Mouse (Mus musculus) kidney, embryonic 16.5 days (tissue): ENCODE data around the gene Ace2. TPM values are rescaled to one million over a fixed set of nuclear protein-coding genes. Genes with fewer than 3 reads are reported as not detected.

Experiments
- ATAC-seq: fragments of 200-750 bp; cut with Nextera tagmentation; 2 replicates; pipeline ENCODE4 v1.8.0; 2017; ENCODE audit warnings: moderate TSS enrichment; ENCODE audit not compliant: low FRiP score, low TSS enrichment
- H3K27ac ChIP-seq: fragments of 300-500 bp; sonication (generic); 2 replicates; pipeline ENCODE4 v1.5.1; 2014; ENCODE audit warnings: low read length
- H3K27me3 ChIP-seq: fragments of 300-500 bp; sonication (generic); 2 replicates; pipeline ENCODE4 v1.6.1; 2014; ENCODE audit warnings: low read length, control low read depth, mixed read lengths; ENCODE audit not compliant: insufficient read depth
- H3K36me3 ChIP-seq: fragments of 300-500 bp; sonication (generic); 2 replicates; pipeline ENCODE4 v1.6.1; 2014; ENCODE audit warnings: low read length, control low read depth, mixed read lengths; ENCODE audit not compliant: insufficient read depth
- H3K4me1 ChIP-seq: fragments of 300-500 bp; sonication (generic); 2 replicates; pipeline ENCODE4 v1.6.1; 2014; ENCODE audit warnings: low read length, control low read depth, mixed read lengths; ENCODE audit not compliant: insufficient read depth
- H3K4me2 ChIP-seq: fragments of 300-500 bp; sonication (generic); replicated peaks from 2 replicates; pipeline ENCODE4 v1.6.1; 2014; ENCODE audit warnings: low read depth, low read length
- H3K4me3 ChIP-seq: fragments of 300-500 bp; sonication (generic); 2 replicates; pipeline ENCODE4 v1.5.1; 2014; ENCODE audit warnings: mild to moderate bottlenecking, low read length
- H3K9ac ChIP-seq: fragments of 300-500 bp; sonication (generic); replicated peaks from 2 replicates; pipeline ENCODE4 v1.6.1; 2014; ENCODE audit warnings: low read length
- H3K9me3 ChIP-seq: fragments of 300-500 bp; sonication (generic); 2 replicates; pipeline ENCODE4 v1.6.1; 2016; ENCODE audit warnings: low read length, control low read depth
- WGBS: fragments of 180-500 bp; shearing (Covaris S2); extraction: QIAGEN DNeasy Blood & Tissue Kit; methylation state at CpG from one replicate; pipeline ENCODE4 v1.1.7; 2014; 5-methylcytosine and 5-hydroxymethylcytosine counted together
- polyA plus RNA-seq: library from polyadenylated mRNA; unstranded; fragments of >200 nt; fragmentation: Nextera tagmentation; extraction: Ambion mirVana; gene quantifications from 2 replicates; pipeline ENCODE4 v1.2.1, GENCODE M21; 2015

The Ace2 gene
- polyA plus RNA-seq, result 66.1 and 73.0 TPM in 2 replicates

DNA sequence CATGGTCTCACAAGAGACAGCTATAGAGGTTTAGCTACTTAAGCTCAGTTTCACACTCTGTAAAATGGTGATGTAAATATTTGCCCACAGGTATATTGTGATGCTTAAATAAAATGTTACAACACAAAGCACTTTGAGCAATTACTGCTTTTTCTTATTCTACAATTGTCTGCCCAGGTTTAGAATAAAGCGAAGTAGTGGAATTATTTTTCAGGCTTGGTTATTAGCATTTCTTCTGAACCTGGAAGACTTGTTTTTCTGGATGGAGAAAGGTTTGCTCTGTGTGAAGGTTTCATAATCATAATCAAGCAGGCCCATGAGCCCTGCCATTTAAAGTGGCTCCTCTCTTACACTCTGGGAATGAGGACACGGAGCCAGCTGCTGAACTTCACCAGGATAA is at the start of gene Ace2:
Ace2 (plus strand) TSS at position 301 of the 400 bp plus-strand sequence.
- WGBS, result 84% methylated on average over 2 of the region's 2 CpGs
- Histone ChIP-seq H3K27me3 (peaks cover 8% of the 10 kb centered on the region), H3K9me3 (no peaks in the 10 kb centered on the region), H3K4me1 (no peaks in the 10 kb centered on the region), H3K4me2 (no peak within 1 kb of the TSS), H3K36me3 (no peaks in the 10 kb centered on the region), H3K27ac (no peak within 1 kb of the TSS), H3K9ac (no peak within 1 kb of the TSS), H3K4me3 (no peak within 1 kb of the TSS)
- ATAC-seq, result no peak

DNA sequence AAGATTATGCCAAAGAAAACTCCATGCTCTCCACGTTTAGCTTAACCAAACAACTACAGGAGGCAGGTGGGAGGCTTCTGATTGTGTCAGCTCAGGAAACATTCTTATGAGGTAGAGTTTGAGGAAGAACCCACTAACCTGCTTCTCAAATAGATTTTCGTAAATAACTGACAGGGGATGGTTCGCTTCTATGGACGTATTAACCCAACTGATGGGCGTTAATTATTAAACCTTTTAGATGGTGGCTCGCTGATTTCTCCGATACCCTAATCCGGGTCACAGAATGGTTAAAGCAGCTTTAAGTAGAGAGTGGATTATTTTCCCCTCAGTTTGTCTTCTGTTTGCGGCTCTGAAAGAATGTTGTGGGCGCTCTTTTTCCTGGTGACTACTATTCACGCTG is 49.2 kb upstream of the Ace2 start:
- Histone ChIP-seq H3K9me3 (no peaks in the 10 kb centered on the region), H3K36me3 (no peaks in the 10 kb centered on the region), H3K27ac (peak overlapping the region; percentile 24; the same call in 1 of the 2 replicates), H3K9ac (no peak overlapping the region), H3K4me2 (peak overlapping the region; percentile 8; the same call in 1 of the 2 replicates), H3K27me3 (peaks cover 9% of the 10 kb centered on the region; the same call in 1 of the 2 replicates), H3K4me1 (no peaks in the 10 kb centered on the region), H3K4me3 (peak overlapping the region; percentile 31)
- ATAC-seq, result 0 out of 2 replicates have a peak, but pooled peaks have one; percentile 15
- 70% methylated on average over 11 of the region's 11 CpGs for WGBS

DNA sequence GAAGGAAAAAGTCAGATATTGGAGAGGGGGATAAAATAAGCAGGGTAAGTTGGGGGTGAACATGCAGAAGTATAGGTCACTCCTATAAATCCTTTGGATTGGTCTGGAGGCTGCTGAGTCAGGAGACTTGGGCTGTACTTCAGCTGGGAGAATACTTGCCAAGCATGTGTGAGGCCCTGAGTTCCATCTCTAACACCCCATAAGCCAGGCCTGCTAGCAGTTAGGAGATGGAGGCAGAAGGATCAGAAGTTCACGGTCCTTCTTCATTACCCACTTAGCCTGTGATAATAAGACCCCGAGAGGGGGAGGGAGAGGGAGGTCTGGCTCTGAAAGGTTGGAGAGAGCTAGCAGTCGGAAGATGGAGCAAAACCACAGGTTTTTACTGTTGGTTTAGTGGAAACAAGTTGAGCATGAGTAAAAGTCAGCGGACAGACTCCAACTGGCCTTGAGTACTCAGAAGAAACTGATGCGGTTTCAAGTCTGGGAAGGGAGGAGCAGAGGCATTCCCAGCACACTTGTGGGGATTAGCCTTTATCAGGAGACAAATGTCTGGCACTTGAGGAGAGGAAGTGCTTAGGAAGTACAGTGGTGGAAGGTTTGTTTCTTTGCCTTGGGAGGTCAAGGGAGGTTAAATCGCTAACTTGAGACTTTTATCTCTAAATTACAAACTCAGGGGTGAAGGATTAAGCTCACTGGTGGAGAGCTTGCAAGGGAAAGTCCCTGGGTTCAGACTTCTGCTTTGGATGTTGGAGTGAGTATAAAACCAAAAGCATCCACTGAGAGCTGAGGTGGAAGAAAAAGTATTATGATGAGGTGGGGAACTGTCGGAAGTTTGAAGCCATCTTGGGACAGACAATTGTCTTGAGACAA is 46.6 kb upstream of the Ace2 start:
- ATAC-seq, result no peak
- no peaks in the 10 kb centered on the region for H3K36me3 ChIP-seq
- H3K9ac ChIP-seq, result no peak overlapping the region
- H3K27ac ChIP-seq, result no peak overlapping the region
- H3K4me3 ChIP-seq, result no peak overlapping the region
- peaks cover 9% of the 10 kb centered on the region; the same call in 1 of the 2 replicates for H3K27me3 ChIP-seq
- no peaks in the 10 kb centered on the region for H3K9me3 ChIP-seq
- WGBS, result 53% methylated on average over 7 of the region's 7 CpGs
- H3K4me2 ChIP-seq, result peak overlapping the region; percentile 15
- no peaks in the 10 kb centered on the region for H3K4me1 ChIP-seq

DNA sequence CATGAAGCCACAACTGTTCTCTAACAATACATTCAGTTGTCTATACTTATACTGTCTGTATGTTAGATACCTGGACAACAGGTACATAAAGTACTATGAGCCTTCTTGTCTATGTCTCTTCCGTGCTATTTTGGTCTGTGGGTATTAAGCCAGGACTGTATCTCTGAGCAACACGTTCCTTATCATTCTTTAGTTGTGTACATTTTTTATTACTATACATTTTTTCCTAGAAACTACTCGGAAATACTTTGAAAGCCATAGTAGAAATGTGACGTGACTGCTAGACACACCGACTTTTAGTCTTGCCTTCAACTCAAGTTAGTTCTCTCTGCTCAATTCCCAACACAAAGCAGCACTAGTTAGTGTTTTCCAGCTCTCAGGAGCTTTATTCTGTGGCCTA is 45.7 kb upstream of the Ace2 start:
- Histone ChIP-seq H3K4me3 (no peak overlapping the region), H3K4me2 (no peak overlapping the region), H3K9ac (no peak overlapping the region), H3K27ac (no peak overlapping the region), H3K9me3 (no peaks in the 10 kb centered on the region), H3K36me3 (no peaks in the 10 kb centered on the region), H3K27me3 (peaks cover 15% of the 10 kb centered on the region; the same call in 1 of the 2 replicates), H3K4me1 (no peaks in the 10 kb centered on the region)
- no peak for ATAC-seq
- 86% methylated on average over 5 of the region's 5 CpGs for WGBS

DNA sequence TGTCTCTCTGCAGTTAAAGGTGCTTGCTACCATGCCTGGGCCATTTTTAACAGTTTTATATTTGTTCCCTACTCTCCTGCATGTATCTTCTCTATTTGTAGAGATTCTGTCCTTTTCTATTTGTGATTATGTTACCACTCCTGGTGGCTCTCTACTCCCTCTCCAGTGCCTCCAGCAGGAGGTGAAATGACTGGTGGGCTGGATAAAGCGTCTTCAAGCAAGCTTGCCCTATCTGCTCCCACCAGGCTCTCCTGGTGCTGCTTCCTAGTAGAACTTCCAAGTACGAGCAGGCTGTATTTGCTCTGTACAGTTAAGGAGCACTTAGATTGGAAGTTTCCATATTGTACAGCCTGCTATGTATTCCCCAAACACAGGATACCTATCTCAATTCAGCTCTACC is 43.3 kb upstream of the Ace2 start:
- Histone ChIP-seq H3K36me3 (no peaks in the 10 kb centered on the region), H3K27me3 (peaks cover 14% of the 10 kb centered on the region; the same call in 1 of the 2 replicates), H3K27ac (no peak overlapping the region), H3K4me3 (no peak overlapping the region), H3K4me2 (no peak overlapping the region), H3K9ac (no peak overlapping the region), H3K4me1 (no peaks in the 10 kb centered on the region), H3K9me3 (no peaks in the 10 kb centered on the region)
- ATAC-seq, result no peak
- 82% methylated on average over 2 of the region's 2 CpGs for WGBS

DNA sequence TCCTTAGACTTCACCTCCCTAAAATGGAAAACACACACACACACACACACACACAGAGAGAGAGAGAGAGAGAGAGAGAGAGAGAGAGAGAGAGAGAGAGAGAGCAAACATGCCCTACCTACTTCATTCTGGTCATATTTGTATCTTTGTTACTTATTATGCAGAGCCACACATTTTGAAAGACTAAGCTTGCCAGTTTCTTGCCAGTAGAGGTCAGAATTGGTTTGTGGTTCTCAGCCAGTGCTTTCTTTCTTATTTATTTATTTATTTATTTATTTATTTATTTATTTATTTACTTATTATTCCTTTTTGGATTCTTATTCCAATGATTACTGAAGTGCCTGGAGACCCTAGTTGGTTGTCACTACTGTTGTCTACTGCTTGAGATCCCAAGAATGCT is 37.6 kb upstream of the Ace2 start:
- peaks cover 13% of the 10 kb centered on the region; the same call in 1 of the 2 replicates for H3K27me3 ChIP-seq
- H3K4me2 ChIP-seq, result no peak overlapping the region
- H3K27ac ChIP-seq, result no peak overlapping the region
- no peaks in the 10 kb centered on the region for H3K36me3 ChIP-seq
- no peaks in the 10 kb centered on the region for H3K4me1 ChIP-seq
- H3K4me3 ChIP-seq, result no peak overlapping the region
- no peaks in the 10 kb centered on the region for H3K9me3 ChIP-seq
- ATAC-seq, result no peak
- no peak overlapping the region for H3K9ac ChIP-seq

DNA sequence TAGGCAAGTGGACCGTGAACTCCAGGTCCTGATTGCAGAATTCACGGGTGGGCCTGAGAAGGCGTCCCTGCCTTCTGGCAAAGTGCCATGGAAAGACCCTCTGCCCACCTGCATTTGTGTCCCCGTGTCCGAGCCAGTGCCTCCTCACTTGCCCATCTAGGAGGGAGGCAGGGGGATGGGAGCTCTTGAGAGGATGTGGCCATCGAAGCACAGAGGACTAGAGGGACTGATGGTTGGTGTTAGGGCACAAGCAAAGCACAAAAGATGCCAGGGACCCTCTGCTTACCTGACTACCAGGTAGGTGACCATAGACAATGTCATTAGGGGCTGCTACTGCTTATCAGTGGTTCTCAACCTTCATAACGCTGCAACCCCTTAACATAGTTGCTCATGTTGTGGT is 36.9 kb upstream of the Ace2 start:
- Histone ChIP-seq H3K4me2 (no peak overlapping the region), H3K36me3 (no peaks in the 10 kb centered on the region), H3K4me1 (no peaks in the 10 kb centered on the region), H3K4me3 (no peak overlapping the region), H3K9me3 (no peaks in the 10 kb centered on the region), H3K9ac (no peak overlapping the region), H3K27ac (no peak overlapping the region), H3K27me3 (peaks cover 13% of the 10 kb centered on the region; the same call in 1 of the 2 replicates)
- 83% methylated on average over 7 of the region's 7 CpGs for WGBS
- no peak for ATAC-seq

DNA sequence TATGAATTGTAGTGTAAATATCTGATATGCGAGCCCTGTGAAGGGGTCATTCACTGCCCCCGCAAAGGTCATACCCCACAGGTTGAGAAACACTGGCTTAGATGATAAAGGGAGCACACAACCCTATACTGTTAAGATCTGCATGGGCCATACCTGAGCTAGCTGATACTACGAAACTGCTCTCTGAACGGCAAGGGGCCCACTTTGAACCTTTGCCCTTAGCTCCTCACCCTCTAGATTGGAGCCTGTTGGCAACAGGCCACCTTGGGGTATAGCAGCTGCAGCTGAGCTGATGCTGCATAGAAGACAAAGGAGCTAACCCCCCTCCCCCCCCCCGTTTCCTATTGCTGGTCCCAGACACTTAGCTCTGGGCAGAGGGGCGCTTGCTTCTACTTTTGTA is 36.5 kb upstream of the Ace2 start:
- 73% methylated on average over 6 of the region's 6 CpGs for WGBS
- Histone ChIP-seq H3K4me3 (no peak overlapping the region), H3K4me2 (no peak overlapping the region), H3K9ac (no peak overlapping the region), H3K36me3 (no peaks in the 10 kb centered on the region), H3K27me3 (peaks cover 14% of the 10 kb centered on the region; the same call in 1 of the 2 replicates), H3K4me1 (no peaks in the 10 kb centered on the region), H3K9me3 (no peaks in the 10 kb centered on the region), H3K27ac (no peak overlapping the region)
- no peak for ATAC-seq

DNA sequence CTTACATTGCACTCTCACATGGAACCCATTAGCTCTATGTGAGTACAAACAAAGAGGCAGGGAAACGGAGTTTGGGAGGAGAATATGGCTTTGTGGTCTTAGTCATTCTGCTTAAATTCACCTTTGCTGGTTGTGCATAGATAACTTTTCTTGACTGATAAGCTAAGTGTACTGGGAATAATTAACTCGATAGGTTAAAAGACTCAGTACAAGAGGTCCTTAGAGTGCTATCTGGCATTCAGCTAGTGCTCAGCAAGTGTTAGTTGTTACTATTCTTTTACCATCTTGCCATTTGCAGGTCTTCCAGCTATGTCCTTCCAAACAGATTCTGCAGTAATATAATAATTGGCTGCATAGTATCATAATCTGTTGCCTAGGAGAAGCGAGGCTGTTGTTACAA is 28.0 kb upstream of the Ace2 start:
- Histone ChIP-seq H3K4me2 (no peak overlapping the region), H3K4me1 (no peaks in the 10 kb centered on the region), H3K4me3 (no peak overlapping the region), H3K27ac (no peak overlapping the region), H3K36me3 (no peaks in the 10 kb centered on the region), H3K27me3 (peaks cover 10% of the 10 kb centered on the region; the same call in 1 of the 2 replicates), H3K9ac (no peak overlapping the region), H3K9me3 (no peaks in the 10 kb centered on the region)
- ATAC-seq, result no peak
- 83% methylated on average over 3 of the region's 3 CpGs for WGBS

DNA sequence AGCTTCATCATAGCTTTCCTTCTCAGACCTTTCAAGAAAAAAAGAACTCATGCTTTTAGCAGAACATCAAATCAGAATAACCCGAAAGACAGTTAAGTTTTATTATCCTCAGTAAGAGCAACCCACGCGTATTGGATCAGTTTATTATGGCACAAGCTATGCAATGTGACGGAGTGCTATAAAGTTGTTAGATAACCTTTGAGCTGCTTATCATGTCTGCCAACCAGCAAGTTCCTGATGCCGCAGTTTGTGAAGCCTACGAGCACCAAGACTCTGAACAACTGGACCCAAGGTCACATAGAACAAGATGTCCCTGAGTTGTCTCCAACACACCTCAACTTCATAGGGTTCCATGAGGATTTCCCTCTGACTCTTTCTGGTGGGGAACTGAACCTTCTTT is 25.4 kb upstream of the Ace2 start:
- 74% methylated on average over 6 of the region's 6 CpGs for WGBS
- Histone ChIP-seq H3K9ac (no peak overlapping the region), H3K4me1 (no peaks in the 10 kb centered on the region), H3K9me3 (no peaks in the 10 kb centered on the region), H3K4me2 (no peak overlapping the region), H3K36me3 (no peaks in the 10 kb centered on the region), H3K4me3 (no peak overlapping the region), H3K27ac (no peak overlapping the region), H3K27me3 (peaks cover 7% of the 10 kb centered on the region; the same call in 1 of the 2 replicates)
- ATAC-seq, result no peak
